Mouse (Mus musculus) left cerebral cortex, adult 18-20 months (tissue): ENCODE results near the gene Cdsn. TPM values are rescaled to one million over a fixed set of nuclear protein-coding genes. Genes with fewer than 3 reads are reported as not detected.
"Not testable (repeated sequence)": the region's sequence is repeated elsewhere in the genome, so short reads cannot be mapped to it uniquely, and the experiment has no call there.

Experiments
- DNase-seq, 2 experiments: peaks; one replicate each; pipeline ENCODE4 v3.0.0; 2021 to 2022; ENCODE audit warnings: low spot score in 2 of 2, mixed read lengths in 1 of 2
- long read RNA-seq, 2 experiments: library from polyadenylated mRNA; stranded (forward); transcript quantifications; one replicate each; pipeline ENCODE4 v2.0.0; 2021
- total RNA-seq, 2 experiments: library from RNA; stranded (reverse); gene quantifications; 2 replicates each; pipeline ENCODE4 v1.2.3; 2021

The Cdsn gene
- 1 to 10 TPM in 1 of 2 experiments, under 1 TPM in 1; 1.00 to 1.7 TPM for total RNA-seq
- long read RNA-seq, experiment 1, partial matches to known transcripts: 0 of 2 reads
- long read RNA-seq, experiment 1, other reads (novel, unspliced or antisense): 2 of 2 reads
- long read RNA-seq, experiment 2, partial matches to known transcripts: 0 of 4 reads
- long read RNA-seq, experiment 2, other reads (novel, unspliced or antisense): 4 of 4 reads

DNA sequence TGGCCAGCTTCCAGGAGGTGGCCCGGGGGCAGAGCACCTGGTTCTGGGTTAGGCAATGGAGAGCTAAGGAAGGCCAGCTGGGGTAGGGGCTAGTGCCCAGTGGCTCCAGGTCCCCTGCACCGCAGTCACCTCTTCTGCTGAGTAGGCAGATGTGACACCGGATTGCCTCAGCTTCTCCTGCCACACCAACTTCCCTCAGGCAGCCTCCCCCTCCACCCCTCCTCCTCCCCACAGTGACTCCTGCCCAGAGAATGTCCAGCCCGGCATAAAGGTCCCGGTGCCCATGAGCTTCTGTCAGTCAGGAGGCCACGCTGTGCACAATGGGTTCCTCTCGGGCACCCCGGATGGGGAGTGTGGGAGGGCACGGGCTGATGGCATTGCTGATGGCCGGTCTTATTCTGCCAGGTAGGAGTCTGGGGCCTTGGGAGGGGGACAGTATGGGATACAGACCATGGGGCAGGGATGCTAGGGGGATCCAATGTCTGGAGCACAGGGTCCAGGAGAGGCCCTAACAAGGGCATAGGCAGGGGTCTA is at the start of gene Cdsn:
TSS of gene Cdsn (plus strand) at position 248 of the 534 bp plus-strand sequence.
- no peak for DNase-seq

DNA sequence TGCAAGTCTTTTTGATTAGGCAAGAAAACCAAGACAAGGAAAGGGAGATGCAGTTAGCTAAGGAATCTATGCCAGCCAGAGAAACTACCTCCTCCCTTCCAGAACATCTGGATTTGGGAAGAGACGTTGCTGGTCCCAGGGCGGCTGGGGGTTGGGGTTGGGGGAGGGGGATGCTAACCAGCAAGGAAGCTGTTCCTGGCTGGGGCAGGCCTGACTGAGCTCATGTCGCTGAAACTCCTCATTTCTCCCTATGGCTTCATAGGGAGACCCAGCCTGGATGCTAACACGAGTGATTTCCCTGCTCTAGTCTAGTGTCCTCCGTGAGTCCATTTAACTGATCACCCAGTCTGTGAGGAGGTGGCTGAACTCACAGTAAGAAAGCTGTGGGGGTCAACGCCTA is 49.7 kb upstream of the Cdsn start:
- DNase-seq: no peak

DNA sequence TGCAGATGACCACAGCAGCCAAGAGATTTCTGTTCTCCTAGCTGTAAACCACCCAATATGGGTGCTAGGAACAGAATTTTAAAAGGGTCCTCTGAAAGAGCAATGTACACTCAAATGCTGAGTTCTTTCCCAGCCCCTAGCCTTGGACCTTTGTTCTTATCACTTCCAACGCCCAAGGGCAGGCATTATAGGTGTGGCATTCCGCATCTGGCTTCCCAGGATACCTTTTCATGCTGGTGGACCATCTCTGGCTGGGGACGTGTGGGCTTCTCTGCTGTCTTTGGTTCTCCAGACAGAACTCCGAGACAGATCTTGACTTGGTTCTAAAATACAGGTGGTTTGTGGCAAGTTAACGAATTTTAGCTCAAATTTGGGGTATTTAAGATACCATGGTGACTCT is 49.2 kb upstream of the Cdsn start:
- DNase-seq: no peak

DNA sequence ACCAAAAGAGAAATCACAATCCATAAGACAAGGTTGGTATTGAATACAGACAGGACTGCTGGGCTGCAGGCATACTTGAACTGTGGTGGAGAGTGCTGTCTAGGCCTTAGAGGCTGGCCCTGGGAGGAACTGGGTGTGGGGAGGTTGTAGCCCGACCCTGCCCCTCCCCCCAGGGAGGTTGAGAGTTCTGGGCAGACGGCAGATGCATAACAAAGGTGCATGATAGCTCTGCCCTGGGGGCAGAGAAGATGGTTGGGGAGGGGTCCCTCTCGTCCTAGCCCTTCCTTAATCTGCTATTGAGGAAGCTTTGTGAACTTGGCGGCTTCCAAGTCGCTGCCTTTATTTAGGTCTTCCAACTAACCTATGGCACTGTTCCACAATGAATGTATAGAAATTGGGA is 48.1 kb upstream of the Cdsn start:
- DNase-seq: no peak

DNA sequence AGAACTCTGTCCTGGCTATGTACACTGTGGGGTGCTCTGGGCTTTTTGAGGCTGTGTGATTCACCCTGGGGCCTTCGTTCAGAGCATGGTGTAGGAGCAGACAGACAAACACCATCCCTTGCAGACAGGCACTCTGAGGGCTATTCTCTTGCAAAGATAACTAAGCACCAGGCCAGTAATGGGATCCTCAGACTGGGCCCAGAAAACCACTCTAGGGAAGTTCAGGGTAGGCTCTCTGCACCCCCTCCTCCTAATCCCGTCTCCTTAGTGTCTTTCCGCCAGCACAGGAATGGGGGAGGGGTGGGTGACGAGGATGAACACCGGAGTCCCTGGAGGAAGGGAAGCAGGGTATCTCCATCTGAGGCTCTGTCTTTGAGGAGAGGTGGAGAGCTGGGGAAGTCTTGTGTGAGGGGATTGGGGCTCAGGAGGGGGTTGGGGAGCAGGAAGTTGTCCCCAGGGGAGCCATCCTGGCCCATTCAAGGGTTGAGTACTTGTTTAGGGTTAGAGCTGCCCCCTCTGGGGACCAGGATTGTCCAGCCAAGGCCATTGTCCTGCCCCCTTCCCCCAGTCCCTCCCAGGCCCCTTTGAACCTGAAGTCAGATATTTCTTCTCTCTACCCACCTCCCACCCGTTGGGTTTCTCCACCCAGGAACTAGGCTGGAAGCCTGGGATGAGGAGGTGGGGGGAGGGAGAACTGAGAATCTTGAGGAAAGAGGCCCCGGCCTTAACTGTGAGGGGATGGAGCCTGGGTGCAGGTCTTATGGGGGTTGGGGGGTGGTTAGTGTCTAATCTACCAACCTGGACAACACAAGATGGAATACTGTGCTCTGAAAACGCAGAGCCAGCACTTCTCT is 47.1 kb upstream of the Cdsn start:
- DNase-seq: no peak

DNA sequence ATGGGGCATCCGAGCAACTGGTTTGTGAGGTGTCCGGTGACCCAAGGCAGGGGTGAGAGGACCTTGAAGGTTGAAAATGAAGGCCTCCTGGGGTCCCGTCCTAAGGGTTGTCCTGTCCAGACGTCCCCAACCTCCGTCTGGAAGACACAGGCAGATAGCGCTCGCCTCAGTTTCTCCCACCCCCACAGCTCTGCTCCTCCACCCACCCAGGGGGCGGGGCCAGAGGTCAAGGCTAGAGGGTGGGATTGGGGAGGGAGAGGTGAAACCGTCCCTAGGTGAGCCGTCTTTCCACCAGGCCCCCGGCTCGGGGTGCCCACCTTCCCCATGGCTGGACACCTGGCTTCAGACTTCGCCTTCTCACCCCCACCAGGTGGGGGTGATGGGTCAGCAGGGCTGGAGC is 46.2 kb upstream of the Cdsn start, which contains the start of gene Pou5f1:
TSS of gene Pou5f1 (plus strand) at position 243 of the 400 bp plus-strand sequence.
- no peak for DNase-seq

DNA sequence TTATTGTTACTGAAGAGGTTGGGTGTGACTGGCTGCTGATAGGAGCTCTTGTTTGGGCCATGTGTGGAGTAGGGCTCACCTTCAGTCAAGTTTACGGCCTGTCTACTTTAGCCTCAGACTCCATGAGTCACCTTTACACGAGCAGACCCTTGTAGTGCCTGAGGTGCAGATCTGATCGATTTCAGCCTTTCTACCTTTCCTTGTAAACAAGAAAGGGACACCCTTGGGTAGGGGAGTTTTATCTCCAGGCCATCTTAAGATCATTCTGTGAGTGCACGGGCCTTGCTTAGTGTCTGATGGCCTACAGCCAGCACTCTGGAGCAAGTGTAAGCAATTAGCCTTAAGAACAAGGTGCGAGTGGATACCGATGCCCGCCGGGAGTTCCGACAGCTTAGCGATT is 45.0 kb upstream of the Cdsn start:
- DNase-seq: no peak

DNA sequence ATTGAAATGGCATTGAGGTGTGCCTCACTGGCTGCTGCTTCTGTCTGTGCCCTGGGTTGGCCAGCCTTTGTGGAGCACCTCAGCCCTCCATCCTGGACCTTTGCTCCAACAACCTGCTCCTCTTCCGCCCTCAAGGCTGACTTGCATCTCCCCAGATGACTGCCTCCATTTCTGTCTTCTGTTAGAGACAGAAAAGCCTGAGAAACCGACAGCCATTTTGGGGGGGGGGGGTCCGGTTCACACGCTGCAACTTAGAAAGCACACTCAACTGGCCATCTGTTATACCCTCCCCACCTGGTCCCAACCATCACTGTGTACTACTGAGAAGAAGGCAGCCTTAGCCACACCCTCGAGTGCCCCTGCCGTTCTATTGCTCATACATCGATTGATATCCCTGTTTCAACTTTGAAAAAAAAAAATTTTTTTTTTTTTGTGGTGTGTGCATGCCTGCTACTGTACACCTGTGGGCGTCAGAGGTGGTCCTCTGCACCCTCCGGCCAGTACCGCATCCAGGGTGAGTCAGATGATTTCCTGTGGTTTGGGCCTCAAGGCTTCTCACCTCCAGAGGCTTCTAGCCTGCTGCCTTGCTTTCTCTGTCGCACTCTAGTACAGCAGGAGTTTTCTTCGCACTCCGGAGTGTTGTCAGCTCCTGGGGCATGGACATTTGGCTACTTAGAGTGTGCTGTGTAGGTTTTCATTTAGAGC is 44.2 kb upstream of the Cdsn start:
- DNase-seq: no peak

DNA sequence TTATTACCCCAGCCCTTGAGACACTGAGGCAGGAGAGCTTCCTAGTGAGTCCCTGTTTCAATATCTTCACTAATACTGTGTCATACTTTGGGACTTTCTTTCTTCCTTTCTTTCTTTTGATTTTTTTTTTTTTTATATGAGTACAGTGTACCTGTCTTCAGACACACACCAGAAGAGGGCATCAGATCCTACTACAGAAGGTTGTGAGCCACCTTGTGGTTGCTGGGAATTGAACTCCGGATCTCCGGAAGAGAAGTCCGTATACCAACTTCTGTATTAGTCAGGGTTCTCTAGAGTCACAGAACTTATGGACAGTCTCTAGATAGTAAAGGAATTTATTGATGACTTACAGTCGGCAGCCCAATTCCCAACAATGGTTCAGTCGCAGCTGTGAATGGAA is 43.6 kb upstream of the Cdsn start:
- not testable (repeated sequence) for DNase-seq

DNA sequence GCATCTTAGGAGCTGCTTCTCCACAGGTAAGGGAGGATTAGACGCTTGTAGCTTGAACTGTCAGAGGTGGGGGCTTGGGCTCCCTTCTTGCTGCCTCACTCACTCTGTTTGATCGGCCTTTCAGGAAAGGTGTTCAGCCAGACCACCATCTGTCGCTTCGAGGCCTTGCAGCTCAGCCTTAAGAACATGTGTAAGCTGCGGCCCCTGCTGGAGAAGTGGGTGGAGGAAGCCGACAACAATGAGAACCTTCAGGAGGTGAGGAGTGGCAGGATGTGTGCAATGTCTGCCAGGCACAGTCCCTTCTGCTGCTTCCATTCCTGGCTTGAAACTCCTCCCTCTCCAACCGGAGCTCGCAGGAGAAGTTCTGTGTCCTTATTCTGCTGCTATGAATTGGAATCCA is 42.6 kb upstream of the Cdsn start:
- DNase-seq: no peak

DNA sequence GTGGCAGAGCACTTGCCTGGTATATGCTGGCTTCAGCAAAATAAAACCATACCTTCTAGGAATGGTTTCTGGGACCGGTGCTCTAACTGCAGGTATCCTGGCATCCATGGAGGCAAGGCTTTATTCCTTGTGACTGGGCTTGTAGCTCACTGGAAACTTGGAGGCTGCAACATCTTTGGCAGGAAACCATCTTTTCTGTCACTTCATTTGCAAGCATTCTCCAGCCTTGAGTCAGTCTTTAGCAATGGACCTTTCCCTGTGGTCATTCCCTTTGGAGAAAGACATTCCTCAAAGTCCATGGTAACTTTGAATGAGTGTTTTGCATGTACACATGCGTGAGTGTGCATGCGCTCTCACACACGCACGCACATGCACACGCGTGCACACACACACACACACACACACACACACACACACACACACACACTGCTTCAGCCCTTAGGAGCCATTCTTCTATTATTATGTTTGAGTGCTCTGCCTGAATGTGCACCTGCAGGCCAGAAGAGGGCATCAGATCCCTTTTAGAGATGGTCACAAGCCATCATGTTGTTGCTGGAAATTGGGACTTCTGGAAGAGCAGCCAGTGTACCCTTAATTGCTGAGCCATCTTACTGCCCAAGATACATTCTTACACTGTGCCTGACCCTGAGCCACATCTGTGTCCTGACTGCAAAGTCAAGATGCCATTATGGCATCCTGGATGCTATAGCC is 38.9 kb upstream of the Cdsn start:
- no peak for DNase-seq

DNA sequence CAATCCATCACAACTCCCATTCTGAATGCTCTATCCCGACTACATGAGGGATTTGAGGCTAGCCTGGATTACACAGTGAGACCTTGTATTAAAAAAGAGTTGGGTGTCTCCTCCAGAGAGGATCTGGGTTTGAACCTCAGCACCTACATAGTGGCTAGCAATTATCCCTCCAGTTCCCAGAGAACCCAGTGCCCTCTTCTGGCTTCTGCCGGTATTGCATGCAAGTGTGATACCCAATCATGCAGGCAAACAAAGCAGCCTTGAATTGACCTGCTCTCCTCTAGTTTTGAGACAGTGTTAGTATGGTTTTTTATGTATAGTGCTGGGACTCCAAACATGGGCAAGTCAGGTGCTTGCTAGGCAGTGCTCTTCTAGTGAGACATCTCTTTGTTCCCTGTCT is 38.0 kb upstream of the Cdsn start:
- peak; percentile 52 to 79 for DNase-seq

DNA sequence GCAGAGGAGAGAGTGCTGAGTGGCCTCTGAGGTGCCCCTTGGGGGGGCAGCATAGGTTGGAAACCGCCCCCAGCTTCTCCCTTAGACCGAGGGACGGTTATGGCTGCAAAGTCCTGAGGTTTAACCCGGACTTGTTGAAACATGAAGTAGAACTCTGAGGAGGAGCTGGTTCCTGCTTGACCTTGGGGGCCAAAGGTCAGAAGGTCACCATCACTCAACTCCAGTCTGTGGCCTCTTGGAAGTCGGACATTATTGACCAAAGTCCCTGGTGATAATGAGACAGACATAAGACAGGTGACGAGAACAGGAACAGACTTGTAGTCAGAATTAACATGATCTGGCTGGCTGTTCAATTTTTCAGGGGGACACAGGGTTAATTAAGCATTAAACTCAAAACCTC is 37.2 kb upstream of the Cdsn start:
- DNase-seq: no peak

DNA sequence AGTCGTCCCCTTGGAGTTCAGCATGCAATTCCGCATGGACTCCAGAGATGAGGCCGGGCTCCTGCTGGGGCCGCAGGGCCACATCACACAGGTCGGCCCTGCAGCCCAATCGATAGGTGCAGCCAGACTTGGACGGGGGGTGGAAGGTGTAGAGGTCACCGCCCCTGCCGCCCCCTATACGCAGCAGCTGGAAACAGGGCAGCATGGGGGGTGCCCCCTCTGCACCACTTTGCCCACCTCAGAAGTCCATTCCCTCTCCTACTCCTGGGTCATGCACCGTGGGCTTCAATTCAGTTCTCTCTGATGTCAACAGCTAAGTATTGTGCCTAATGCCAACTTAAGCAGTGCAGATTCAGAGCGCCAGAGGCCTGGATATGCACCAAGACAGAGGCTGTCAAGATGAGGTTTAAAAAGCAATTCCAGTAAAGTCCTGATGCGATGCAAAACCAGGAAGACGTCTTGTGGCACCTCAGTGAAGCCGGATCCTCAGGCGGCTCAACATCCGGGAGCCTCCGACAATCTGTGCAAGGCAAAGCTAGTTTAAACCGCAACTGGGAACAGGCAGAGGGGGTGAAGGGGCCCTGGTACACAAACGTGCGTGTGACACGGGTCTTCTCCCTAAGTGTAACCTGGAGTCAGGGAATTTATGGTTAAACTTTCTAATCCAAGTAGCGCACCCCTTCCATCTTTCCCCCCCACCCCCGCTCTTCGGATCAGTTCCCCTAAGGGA is 35.9 kb upstream of the Cdsn start:
- no peak for DNase-seq

DNA sequence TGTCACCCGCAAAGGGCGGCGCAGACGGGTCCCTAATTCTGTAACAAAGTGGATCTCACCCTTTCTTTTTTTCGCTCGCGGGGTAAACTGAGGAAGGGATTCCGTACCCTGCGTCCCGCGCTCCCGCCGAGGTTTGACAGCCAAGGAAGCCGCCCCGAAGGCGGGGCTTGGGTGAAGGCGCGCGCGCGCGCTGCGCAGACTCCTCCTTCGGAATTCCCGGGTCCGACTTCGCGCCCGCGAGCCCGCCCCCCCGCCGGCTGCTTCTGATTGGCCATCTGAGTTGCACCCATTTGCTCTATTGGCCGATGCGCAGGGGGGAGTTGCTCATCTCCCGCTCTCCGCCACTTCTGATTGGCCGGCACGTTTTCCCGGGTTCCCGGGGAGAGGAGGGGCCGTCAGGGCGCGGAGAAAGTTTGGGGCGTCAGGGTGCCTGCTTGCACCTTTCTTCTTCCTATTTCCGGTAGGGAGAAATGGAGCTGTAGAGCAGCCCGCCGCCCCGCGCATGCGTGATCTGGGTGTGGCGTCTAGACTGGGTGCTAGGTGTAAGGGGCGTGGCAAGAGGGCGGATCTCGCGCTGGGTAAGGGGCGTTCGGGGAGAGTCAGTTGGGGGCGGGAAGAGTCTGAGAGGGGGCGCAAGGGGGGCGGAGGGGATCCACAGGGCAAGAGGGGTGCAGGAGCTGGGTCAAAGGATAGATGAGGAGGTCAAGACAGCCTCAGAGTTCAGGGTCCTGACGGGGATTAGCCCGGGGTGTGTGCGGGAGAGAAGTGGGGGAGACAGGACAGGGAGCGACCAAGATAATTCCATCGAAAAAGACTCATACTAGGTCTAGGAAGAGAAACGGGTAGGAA is 35.1 kb upstream of the Cdsn start, which contains the start of the genes Tcf19 and Cchcr1:
TSS of gene Tcf19 (minus strand) at position 173 of the 849 bp plus-strand sequence.
TSS of gene Cchcr1 (plus strand) at position 449 of the 849 bp plus-strand sequence.
- peak; percentile 92 to 97 for DNase-seq

DNA sequence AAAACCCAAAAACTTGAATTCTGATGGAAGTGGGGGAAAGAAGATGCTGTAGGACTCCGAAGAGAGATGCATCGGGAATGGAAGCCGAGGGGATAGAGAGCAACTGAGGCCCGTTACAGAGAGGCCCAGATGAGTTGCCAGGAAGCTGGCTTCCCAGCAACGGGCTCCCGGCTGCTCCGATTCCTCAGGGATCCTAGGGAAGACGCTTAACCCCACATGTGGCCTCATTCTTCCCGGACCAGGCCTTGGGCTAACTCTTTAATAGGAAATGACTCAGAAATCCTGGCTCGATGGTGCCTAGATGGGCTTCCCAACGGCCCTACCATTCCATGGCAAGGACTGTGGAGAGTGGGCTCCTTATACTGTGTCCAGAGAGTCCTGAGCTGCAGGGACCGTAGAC is 34.4 kb upstream of the Cdsn start:
- DNase-seq: no peak

DNA sequence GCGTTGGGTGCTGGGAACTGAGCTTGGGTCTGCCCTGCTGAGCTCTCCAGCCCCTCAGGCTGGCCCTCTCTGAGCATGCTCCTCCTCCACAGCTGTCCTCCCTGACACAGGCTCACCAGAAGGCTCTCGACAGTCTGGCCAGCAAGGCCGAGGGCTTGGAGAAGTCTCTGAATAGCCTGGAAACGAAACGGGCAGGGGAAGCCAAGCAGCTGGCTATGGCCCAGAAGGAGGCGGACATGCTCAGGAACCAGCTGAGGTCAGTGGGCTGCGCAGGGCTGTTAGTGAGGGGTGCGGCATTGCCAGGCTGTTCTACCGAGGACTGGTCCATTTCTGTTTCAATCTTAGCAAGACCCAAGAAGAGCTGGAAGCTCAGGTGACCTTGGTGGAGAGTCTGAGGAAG is 27.6 kb upstream of the Cdsn start:
- no peak for DNase-seq

DNA sequence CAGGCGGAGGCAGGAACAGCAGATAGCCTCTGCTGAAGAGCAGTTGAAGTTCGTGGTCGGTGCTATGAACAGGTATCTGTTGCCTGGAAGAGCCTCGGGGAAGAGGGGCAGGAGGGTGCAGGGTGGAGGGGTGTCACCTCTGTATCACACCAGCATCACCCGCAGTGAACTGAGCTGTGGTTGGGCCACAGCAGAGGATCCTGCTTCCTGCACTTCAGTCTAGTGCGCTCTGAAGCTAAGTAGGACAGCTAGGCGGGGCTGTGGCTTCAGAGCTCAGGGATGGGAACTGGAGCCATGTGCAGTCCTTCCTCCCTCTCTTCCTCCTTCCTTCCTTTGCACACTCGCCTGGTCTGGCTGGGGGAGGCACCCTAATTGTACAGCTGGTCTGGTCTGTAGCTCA is 25.3 kb upstream of the Cdsn start:
- DNase-seq: no peak

DNA sequence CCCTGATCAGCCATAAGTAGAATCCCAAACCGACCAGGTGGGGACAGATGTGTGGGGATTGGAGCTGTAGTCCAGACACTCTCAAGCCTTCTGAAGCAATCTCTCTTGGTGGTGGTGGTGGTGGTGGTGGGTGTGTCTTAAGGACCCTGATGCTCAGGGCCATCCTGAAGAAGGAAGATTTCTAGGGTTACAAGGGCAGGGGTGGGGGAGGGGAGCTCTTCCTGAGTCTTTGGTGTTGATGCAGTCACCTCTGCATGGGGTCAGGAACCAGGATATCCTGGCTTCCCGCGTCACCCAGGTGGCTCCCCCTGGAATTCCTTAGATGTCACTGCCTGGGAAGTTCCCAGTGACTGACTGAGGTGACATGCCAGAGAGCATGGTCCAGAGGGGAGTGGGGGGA is 19.6 kb upstream of the Cdsn start:
- DNase-seq: no peak
